Comparison of ENCODE assay signal across 8 mouse cellular contexts in genomic region chr17:28909252-28909941, GRCm38 (mm10). TPM values are rescaled to one million over a fixed set of nuclear protein-coding genes. Genes with fewer than 3 reads are reported as not detected.
A peak's percentile ranks its signal among the peaks of the same experiment; 100 is the strongest.
DNase-seq lines count a peak whose midpoint lies in the region; ATAC-seq lines count a peak whose summit lies in the region.
"Had no signal": no experiment of that assay in that cellular context is flagged by ENCODE, and none has a peak within 500 bp of the region (broad histone marks: within the 10 kb centered on the region; RNA-seq: fewer than 3 reads in every experiment).

No protein-coding gene starts in this region.

- H3K9me3 ChIP-seq in heart, embryonic 16.5 days (replicated peaks; ENCODE audit: control insufficient read depth, low read length): no peaks in the 10 kb centered on the region

- H3K9ac ChIP-seq in heart, embryonic 16.5 days (ENCODE audit: low read length): peak overlapping the region; percentile 30; the same call in 1 of the 2 replicates

- H3K4me3 ChIP-seq in heart, embryonic 16.5 days (ENCODE audit: low read length): peak overlapping the region; percentile 20

- H3K4me2 ChIP-seq in heart, embryonic 16.5 days (ENCODE audit: low read depth, low read length): peak overlapping the region; percentile 53

- peak; percentile 55 for DNase-seq in urinary bladder, postnatal 25 days (ENCODE audit: low spot score)
- no peak for DNase-seq in urinary bladder, postnatal 10 days (ENCODE audit: low spot score)
- DNase-seq in kidney, postnatal 14 days: peak; percentile 72
- DNase-seq in splenic B cell, adult 2 months (ENCODE audit: low read depth, low spot score): peak; percentile 55

- H3K27ac ChIP-seq in heart, embryonic 16.5 days (ENCODE audit: low read length): no peak overlapping the region

- peaks cover 6% of the 10 kb centered on the region for H3K27me3 ChIP-seq in heart, embryonic 16.5 days (ENCODE audit: control insufficient read depth, insufficient read depth, low read length)
- H3K27me3 ChIP-seq in splenic B cell, adult 2 months (ENCODE audit: control insufficient read depth, insufficient read depth, low read length, poor library complexity, severe bottlenecking): no peaks in the 10 kb centered on the region

- ATAC-seq in common myeloid progenitor, adult 5-6 weeks (replicated peaks; ENCODE audit: low read depth, poor library complexity, severe bottlenecking): peak; percentile 73
- peak; percentile 37; the same call in 1 of the 2 replicates for ATAC-seq in heart, embryonic 16.5 days (replicated peaks; ENCODE audit: extremely low read depth, insufficient read depth, low FRiP score)
- ATAC-seq in megakaryocyte, adult 5-6 weeks (ENCODE audit: poor library complexity, severe bottlenecking): peak; percentile 66

- no peaks in the 10 kb centered on the region for H3K36me3 ChIP-seq in heart, embryonic 16.5 days (ENCODE audit: control insufficient read depth, insufficient read depth)
- H3K36me3 ChIP-seq in splenic B cell, adult 2 months (ENCODE audit: control insufficient read depth, insufficient read depth, low read length, poor library complexity, severe bottlenecking): no peaks in the 10 kb centered on the region

- WGBS in heart, embryonic 16.5 days: 6% methylated on average over 29 of the region's 29 CpGs

- 0 out of 2 replicates have a peak, but pooled peaks cover 2% of the 10 kb centered on the region for H3K4me1 ChIP-seq in heart, embryonic 16.5 days (ENCODE audit: control insufficient read depth, insufficient read depth, low read length)

RNA-seq across cellular contexts. Expression of gene 4930539E08Rik, which starts 5.7 kb away (rescaled TPM):
- total RNA-seq in common myeloid progenitor, adult 5-6 weeks (2017): 1.0 and 1.6 TPM in 2 replicates
- 0.40 and 0.43 TPM in 2 replicates for polyA plus RNA-seq in heart, embryonic 16.5 days (2015; fragmentation: Nextera tagmentation; extraction: Ambion mirVana)
- 0.18 TPM in 1 of 2 replicates, not detected in the other for total RNA-seq in megakaryocyte, adult 5-6 weeks (2015)
- 0.08 and 0.40 TPM in 2 replicates for total RNA-seq in megakaryocyte, adult 5-6 weeks (2017)

RNA-seq across cellular contexts. Expression of gene Pxt1, which starts 34.2 kb away (rescaled TPM):
- total RNA-seq in common myeloid progenitor, adult 5-6 weeks (2017): not detected in 2 replicates
- polyA plus RNA-seq in heart, embryonic 16.5 days (2015; fragmentation: Nextera tagmentation; extraction: Ambion mirVana): 0.24 TPM in 1 of 2 replicates, not detected in the other
- 0.74 and 1.2 TPM in 2 replicates for total RNA-seq in megakaryocyte, adult 5-6 weeks (2015)
- total RNA-seq in megakaryocyte, adult 5-6 weeks (2017): 0.44 and 0.49 TPM in 2 replicates
- total RNA-seq: heart, adult 18-20 months had no signal

RNA-seq across cellular contexts. Expression of gene Kctd20, which starts 42.4 kb away (rescaled TPM):
- total RNA-seq in common myeloid progenitor, adult 5-6 weeks (2017): 73.9 and 83.7 TPM in 2 replicates
- 56.8 and 59.2 TPM in 2 replicates for polyA plus RNA-seq in heart, embryonic 16.5 days (2015; fragmentation: Nextera tagmentation; extraction: Ambion mirVana)
- total RNA-seq in megakaryocyte, adult 5-6 weeks (2015): 130 and 131 TPM in 2 replicates
- 203 and 222 TPM in 2 replicates for total RNA-seq in megakaryocyte, adult 5-6 weeks (2017)

RNA-seq across cellular contexts. Expression of gene Pnpla1, which starts 51.2 kb away (rescaled TPM):
- not detected in 2 replicates for total RNA-seq in common myeloid progenitor, adult 5-6 weeks (2017)
- 0.03 TPM in 1 of 2 replicates, not detected in the other for polyA plus RNA-seq in heart, embryonic 16.5 days (2015; fragmentation: Nextera tagmentation; extraction: Ambion mirVana)
- total RNA-seq in megakaryocyte, adult 5-6 weeks (2015): 0.11 and 0.58 TPM in 2 replicates
- total RNA-seq in megakaryocyte, adult 5-6 weeks (2017): 0.57 and 0.92 TPM in 2 replicates
- total RNA-seq: heart, adult 18-20 months had no signal
